Mouse (Mus musculus): ENCODE measurements around the gene Phospho2. TPM values are rescaled to one million over a fixed set of nuclear protein-coding genes. Genes with fewer than 3 reads are reported as not detected.
A peak's percentile ranks its signal among the peaks of the same experiment; 100 is the strongest.

Phospho2 gene
- total and polyA plus RNA-seq, 2 experiments: 29.6 to 36.0 TPM

- TF ChIP-seq CTCF (IDR thresholded peaks at IDR 0.05; ENCODE audit: low read depth, low read length): no peak
- no peak for TF ChIP-seq POLR2A (IDR thresholded peaks at IDR 0.05; ENCODE audit: extremely low read depth, insufficient read depth, low read length)
- no peak overlapping the region for H3K9ac ChIP-seq (ENCODE audit: low read depth, low read length)
- H3K4me1 ChIP-seq (ENCODE audit: control insufficient read depth, insufficient read depth, low read length): no peaks in the 10 kb centered on the region
- H3K4me3 ChIP-seq (ENCODE audit: insufficient read depth, low read depth, low read length): no peak overlapping the region
- WGBS: 64% methylated on average over 1 of the region's 1 CpGs
- no peaks in the 10 kb centered on the region for H3K36me3 ChIP-seq (ENCODE audit: control insufficient read depth, insufficient read depth, low read length)
- H3K27me3 ChIP-seq (ENCODE audit: control insufficient read depth, insufficient read depth, low read length): peaks cover 9% of the 10 kb centered on the region
- H3K79me2 ChIP-seq (ENCODE audit: control insufficient read depth, insufficient read depth, low read length): no peaks in the 10 kb centered on the region
- no peak for DNase-seq (ENCODE audit: extremely low read depth, low read depth, low spot score)
- no peak overlapping the region for H3K27ac ChIP-seq (replicated peaks; ENCODE audit: insufficient read depth, low read depth, low read length)
Measured at GRCm38 (mm10) chr2:69820201-69820600, 30.8 kb downstream of the Phospho2 start.

- Histone ChIP-seq H3K4me1 (ENCODE audit: control insufficient read depth, insufficient read depth, low read length) (no peaks in the 10 kb centered on the region), H3K79me2 (ENCODE audit: control insufficient read depth, insufficient read depth, low read length) (no peaks in the 10 kb centered on the region), H3K9ac (ENCODE audit: low read depth, low read length) (peak within 1 kb of the TSS; percentile 83), H3K27me3 (ENCODE audit: control insufficient read depth, insufficient read depth, low read length) (peaks cover 9% of the 10 kb centered on the region), H3K4me3 (ENCODE audit: insufficient read depth, low read depth, low read length) (peak within 1 kb of the TSS; percentile 82), H3K27ac (replicated peaks; ENCODE audit: insufficient read depth, low read depth, low read length) (no peak within 1 kb of the TSS), H3K36me3 (ENCODE audit: control insufficient read depth, insufficient read depth, low read length) (no peaks in the 10 kb centered on the region)
- WGBS: 36% methylated on average over 8 of the region's 8 CpGs
- TF ChIP-seq POLR2A (IDR thresholded peaks at IDR 0.05; ENCODE audit: extremely low read depth, insufficient read depth, low read length): no peak
- no peak for TF ChIP-seq CTCF (IDR thresholded peaks at IDR 0.05; ENCODE audit: low read depth, low read length)
- DNase-seq (ENCODE audit: extremely low read depth, low read depth, low spot score): no peak
Measured at GRCm38 (mm10) chr2:69821711-69822110, 32.3 kb downstream of the Phospho2 start, which contains the start of gene Klhl23. Klhl23 (plus strand) TSS chr2:69821944.

DNA sequence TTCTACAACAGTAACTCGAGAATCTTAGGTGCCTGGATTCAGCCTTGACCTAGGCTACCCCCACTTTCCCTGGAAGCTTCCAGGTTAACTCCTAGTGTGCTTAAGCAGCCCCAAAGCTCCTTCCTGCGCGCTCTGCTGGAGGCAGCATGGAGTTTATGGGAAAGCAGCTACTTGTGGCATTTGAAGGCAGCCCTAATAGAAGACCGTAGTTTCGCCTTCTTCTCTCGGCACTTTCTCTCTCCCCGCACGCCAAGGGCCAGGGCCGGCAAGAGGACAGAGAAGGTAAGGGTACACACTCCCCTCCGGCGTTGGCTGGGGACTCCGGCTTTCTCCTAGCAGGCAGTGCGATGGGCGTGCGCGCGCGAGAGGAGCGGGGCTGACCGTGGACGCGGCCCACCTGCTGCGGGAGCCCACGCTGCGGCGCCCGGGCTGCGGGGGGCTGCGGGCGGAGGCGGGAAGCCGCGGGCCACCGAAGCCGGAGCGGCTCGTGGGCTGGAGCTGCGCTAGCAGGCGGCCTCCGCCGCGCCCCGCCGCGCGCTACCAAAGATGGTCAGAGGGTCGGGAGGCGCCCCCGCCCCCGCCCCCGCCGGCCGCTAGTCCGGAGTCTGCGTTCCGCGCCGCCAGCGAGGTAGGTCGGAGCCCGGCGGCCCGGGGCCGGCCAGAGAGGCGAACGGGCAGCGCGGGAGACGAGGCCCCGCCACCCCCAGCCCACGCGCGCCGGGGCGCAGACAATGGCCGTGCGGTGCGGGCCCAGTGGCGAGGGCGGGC is 33.1 kb downstream of the Phospho2 start:
- no peaks in the 10 kb centered on the region for H3K4me1 ChIP-seq (ENCODE audit: control insufficient read depth, insufficient read depth, low read length)
- no peak for DNase-seq (ENCODE audit: extremely low read depth, low read depth, low spot score)
- H3K9ac ChIP-seq (ENCODE audit: low read depth, low read length): peak overlapping the region; percentile 83
- H3K4me3 ChIP-seq (ENCODE audit: insufficient read depth, low read depth, low read length): peak overlapping the region; percentile 82
- no peaks in the 10 kb centered on the region for H3K79me2 ChIP-seq (ENCODE audit: control insufficient read depth, insufficient read depth, low read length)
- WGBS: under 1% methylated on average over 78 of the region's 80 CpGs
- H3K36me3 ChIP-seq (ENCODE audit: control insufficient read depth, insufficient read depth, low read length): no peaks in the 10 kb centered on the region
- peaks cover 9% of the 10 kb centered on the region for H3K27me3 ChIP-seq (ENCODE audit: control insufficient read depth, insufficient read depth, low read length)
- TF ChIP-seq CTCF (IDR thresholded peaks at IDR 0.05; ENCODE audit: low read depth, low read length) (no peak), POLR2A (IDR thresholded peaks at IDR 0.05; ENCODE audit: extremely low read depth, insufficient read depth, low read length) (no peak)
- no peak overlapping the region for H3K27ac ChIP-seq (replicated peaks; ENCODE audit: insufficient read depth, low read depth, low read length)

DNA sequence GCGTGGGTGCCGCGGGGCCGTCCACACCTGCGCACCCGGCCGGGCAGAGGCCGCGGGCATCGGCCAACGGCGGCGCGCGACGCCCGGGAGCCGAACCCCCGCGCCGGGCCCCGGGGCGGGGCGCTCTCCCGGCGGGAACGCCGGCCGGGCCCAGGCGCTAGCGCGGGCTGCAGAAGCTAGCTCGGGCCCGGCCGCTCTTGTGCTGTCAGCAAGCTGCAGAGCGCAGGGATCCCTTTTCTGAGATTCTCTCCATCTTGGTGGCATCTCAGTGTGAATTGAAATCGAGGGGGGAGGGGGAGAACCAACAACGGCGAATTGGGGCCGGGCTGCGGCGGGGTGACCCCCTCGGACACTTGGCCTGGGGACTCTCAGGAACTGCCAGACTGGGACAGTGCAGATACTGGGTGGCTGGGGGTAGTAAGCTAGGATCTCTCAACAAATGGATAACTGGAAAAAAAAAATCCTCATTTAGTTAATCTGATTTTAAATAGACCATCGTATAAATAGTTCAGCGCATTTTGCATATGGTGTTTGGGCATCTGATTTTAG is 33.8 kb downstream of the Phospho2 start:
- no peak overlapping the region for H3K27ac ChIP-seq (replicated peaks; ENCODE audit: insufficient read depth, low read depth, low read length)
- 4% methylated on average over 44 of the region's 45 CpGs for WGBS

GRCm38 (mm10) chr2:69825898-69826297 is 36.5 kb downstream of the Phospho2 start:
- no peaks in the 10 kb centered on the region for H3K79me2 ChIP-seq (ENCODE audit: control insufficient read depth, insufficient read depth, low read length)
- H3K36me3 ChIP-seq (ENCODE audit: control insufficient read depth, insufficient read depth, low read length): no peaks in the 10 kb centered on the region
- H3K4me3 ChIP-seq (ENCODE audit: insufficient read depth, low read depth, low read length): no peak overlapping the region
- H3K27me3 ChIP-seq (ENCODE audit: control insufficient read depth, insufficient read depth, low read length): peaks cover 9% of the 10 kb centered on the region
- H3K4me1 ChIP-seq (ENCODE audit: control insufficient read depth, insufficient read depth, low read length): no peaks in the 10 kb centered on the region
- H3K27ac ChIP-seq (replicated peaks; ENCODE audit: insufficient read depth, low read depth, low read length): peak overlapping the region; percentile 51
- 83% methylated on average over 10 of the region's 10 CpGs for WGBS
- no peak overlapping the region for H3K9ac ChIP-seq (ENCODE audit: low read depth, low read length)
- TF ChIP-seq POLR2A (IDR thresholded peaks at IDR 0.05; ENCODE audit: extremely low read depth, insufficient read depth, low read length) (no peak), CTCF (IDR thresholded peaks at IDR 0.05; ENCODE audit: low read depth, low read length) (no peak)
- DNase-seq (ENCODE audit: extremely low read depth, low read depth, low spot score): no peak

More for the DNA sequence above, 33.8 kb downstream of the Phospho2 start:
- no peaks in the 10 kb centered on the region for H3K4me1 ChIP-seq (ENCODE audit: control insufficient read depth, insufficient read depth, low read length)
- peaks cover 9% of the 10 kb centered on the region for H3K27me3 ChIP-seq (ENCODE audit: control insufficient read depth, insufficient read depth, low read length)
- no peaks in the 10 kb centered on the region for H3K36me3 ChIP-seq (ENCODE audit: control insufficient read depth, insufficient read depth, low read length)
- H3K79me2 ChIP-seq (ENCODE audit: control insufficient read depth, insufficient read depth, low read length): no peaks in the 10 kb centered on the region
- TF ChIP-seq CTCF (IDR thresholded peaks at IDR 0.05; ENCODE audit: low read depth, low read length) (no peak), POLR2A (IDR thresholded peaks at IDR 0.05; ENCODE audit: extremely low read depth, insufficient read depth, low read length) (no peak)
- peak overlapping the region; percentile 82 for H3K4me3 ChIP-seq (ENCODE audit: insufficient read depth, low read depth, low read length)
- peak overlapping the region; percentile 83 for H3K9ac ChIP-seq (ENCODE audit: low read depth, low read length)
- no peak for DNase-seq (ENCODE audit: extremely low read depth, low read depth, low spot score)

- peaks cover 9% of the 10 kb centered on the region for H3K27me3 ChIP-seq (ENCODE audit: control insufficient read depth, insufficient read depth, low read length)
- DNase-seq (ENCODE audit: extremely low read depth, low read depth, low spot score): peak; percentile 25
- TF ChIP-seq POLR2A (IDR thresholded peaks at IDR 0.05; ENCODE audit: extremely low read depth, insufficient read depth, low read length) (no peak), CTCF (IDR thresholded peaks at IDR 0.05; ENCODE audit: low read depth, low read length) (no peak)
- no peak overlapping the region for H3K27ac ChIP-seq (replicated peaks; ENCODE audit: insufficient read depth, low read depth, low read length)
- H3K4me3 ChIP-seq (ENCODE audit: insufficient read depth, low read depth, low read length): no peak overlapping the region
- no peaks in the 10 kb centered on the region for H3K79me2 ChIP-seq (ENCODE audit: control insufficient read depth, insufficient read depth, low read length)
- 88% methylated on average over 2 of the region's 2 CpGs for WGBS
- H3K4me1 ChIP-seq (ENCODE audit: control insufficient read depth, insufficient read depth, low read length): no peaks in the 10 kb centered on the region
- H3K36me3 ChIP-seq (ENCODE audit: control insufficient read depth, insufficient read depth, low read length): no peaks in the 10 kb centered on the region
- H3K9ac ChIP-seq (ENCODE audit: low read depth, low read length): no peak overlapping the region
Measured at GRCm38 (mm10) chr2:69826380-69826779, 37.0 kb downstream of the Phospho2 start.
